Mouse (Mus musculus) duodenum, adult 2 months (tissue): ENCODE data around the gene Defb48. TPM values are rescaled to one million over a fixed set of nuclear protein-coding genes. Genes with fewer than 3 reads are reported as not detected.

Experiments used
- polyA plus RNA-seq: library from polyadenylated mRNA; depleted of rRNA; stranded (reverse); fragments of >200 nt; gene quantifications from 2 replicates; pipeline ENCODE4 v1.2.3, GENCODE M21; 2012; ENCODE audit warnings: low replicate concordance; rRNA removed

Gene Defb48
- polyA plus RNA-seq, result not detected in 2 replicates

GRCm38 (mm10) chr14:62984410-62984809 is at the start of gene Defb48:
Defb48 (minus strand) TSS chr14:62984510.

GRCm38 (mm10) chr14:63011471-63011870 is 27.2 kb upstream of the Defb48 start, which contains the start of gene Defb43:
Defb43 (plus strand) TSS chr14:63011771.

GRCm38 (mm10) chr14:62997777-62998176 is 13.5 kb upstream of the Defb48 start, which contains the start of gene Defb47:
Defb47 (plus strand) TSS chr14:62998077.

Other genes starting within 250 kb of the Defb48 start
- gene Ints6, start 223.3 kb downstream of the Defb48 start, polyA plus RNA-seq, result 2.9 and 3.3 TPM in 2 replicates
- gene Wdfy2, start 146.8 kb downstream of the Defb48 start, polyA plus RNA-seq, result 1.4 and 1.8 TPM in 2 replicates
- gene Defb47, start 13.6 kb upstream of the Defb48 start, polyA plus RNA-seq, result not detected in 2 replicates
- gene Defb43, start 27.3 kb upstream of the Defb48 start, polyA plus RNA-seq, result not detected in 2 replicates
- gene Defb42, start 62.5 kb upstream of the Defb48 start, polyA plus RNA-seq, result not detected in 2 replicates
- not detected in 2 replicates for gene Defb30, start 65.5 kb upstream of the Defb48 start, polyA plus RNA-seq